Mouse (Mus musculus): Measurements from ENCODE around the gene Pip4k2c.

DNA sequence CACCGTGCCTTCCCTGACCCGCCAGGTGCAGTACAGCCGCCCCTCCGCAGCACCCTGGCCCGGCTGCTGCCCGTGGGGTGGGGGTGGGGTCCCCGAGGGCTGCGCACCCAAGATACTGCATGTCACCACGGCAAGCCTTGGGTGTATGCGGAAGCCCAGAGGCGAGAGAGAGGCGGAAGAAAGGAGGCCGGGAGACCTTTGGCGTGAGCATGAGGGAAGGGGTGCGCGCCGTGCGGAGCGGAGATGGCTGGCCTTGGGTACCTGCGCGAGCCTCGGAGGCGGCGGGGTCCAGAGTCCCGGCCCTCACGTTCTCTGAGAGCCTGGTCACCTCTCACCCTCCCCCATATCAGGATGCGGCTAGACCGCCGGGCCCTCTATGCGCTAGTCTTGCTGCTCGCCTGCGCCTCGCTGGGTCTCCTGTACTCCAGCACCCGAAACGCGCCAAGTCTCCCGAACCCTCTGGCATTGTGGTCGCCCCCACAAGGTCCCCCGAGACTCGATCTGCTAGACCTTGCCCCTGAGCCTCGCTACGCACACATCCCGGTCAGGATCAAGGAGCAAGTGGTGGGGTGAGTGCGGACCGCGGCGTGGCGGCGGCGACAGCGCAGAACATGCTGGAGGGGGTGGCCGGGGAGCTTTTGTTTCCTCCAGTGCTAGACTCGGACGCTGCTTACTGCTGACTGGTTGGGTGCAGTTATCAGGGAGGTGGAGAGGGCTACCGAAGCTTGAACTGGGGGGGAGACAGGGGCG lies 45.6 kb downstream of the Pip4k2c start:
- TF ChIP-seq CTCF (IDR thresholded peaks at IDR 0.05; ENCODE audit: borderline replicate concordance, insufficient read depth, low read depth, low read length) (no peak), POLR2A (IDR thresholded peaks at IDR 0.05; ENCODE audit: borderline replicate concordance, insufficient read depth, low read length) (no peak)
